Mouse (Mus musculus) liver, adult 2 months (tissue): ENCODE results near the gene Arhgef11.

Source experiments
- CTCF ChIP-seq: fragments of 200-500 bp; IDR thresholded peaks from 2 replicates; pipeline ENCODE4 v1.5.1; 2011; ENCODE audit warnings: low read depth, low read length, control low read depth
- POLR2A ChIP-seq: fragments of 200-500 bp; IDR thresholded peaks from 2 replicates; pipeline ENCODE4 v1.6.1; 2011; ENCODE audit warnings: low read length, control low read depth; ENCODE audit not compliant: insufficient read depth; ENCODE audit errors: extremely low read depth

GRCm38 (mm10) chr3:87756488-87756887, 139.1 kb downstream of the Arhgef11 start:
- TF ChIP-seq POLR2A (no peak), CTCF (no peak)
